Mouse (Mus musculus): ENCODE measurements around the gene Ctsd.

DNA sequence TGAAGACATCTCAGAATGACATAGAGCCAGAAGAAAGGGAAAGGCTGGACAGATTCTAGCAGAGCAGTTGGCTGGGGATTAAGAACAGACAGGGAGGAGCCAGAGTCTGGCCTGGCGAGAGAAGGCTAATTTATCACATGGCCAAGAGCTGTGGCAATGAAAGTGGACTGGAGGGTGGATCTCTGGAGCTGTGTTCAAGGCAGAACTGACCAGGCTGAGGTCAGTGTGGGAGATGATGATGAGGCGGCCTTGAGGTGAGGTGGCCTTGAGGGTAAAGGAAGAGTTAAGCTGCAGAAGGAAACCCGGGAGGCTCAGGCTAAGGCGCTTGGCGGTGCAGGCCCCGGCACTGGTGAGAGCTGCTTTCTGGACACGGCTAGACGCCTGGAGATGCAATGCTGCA, 28.7 kb downstream of the Ctsd start:
- TF ChIP-seq CTCF (IDR thresholded peaks at IDR 0.05; ENCODE audit: borderline replicate concordance, insufficient read depth, low read depth, low read length) (no peak), POLR2A (IDR thresholded peaks at IDR 0.05; ENCODE audit: borderline replicate concordance, insufficient read depth, low read length) (no peak)
